Mouse (Mus musculus): Measurements from ENCODE around the gene Rnf167. TPM values are rescaled to one million over a fixed set of nuclear protein-coding genes. Genes with fewer than 3 reads are reported as not detected.

Gene Rnf167
- polyA plus RNA-seq, 1 experiment from 2014 or later: 109 TPM

DNA sequence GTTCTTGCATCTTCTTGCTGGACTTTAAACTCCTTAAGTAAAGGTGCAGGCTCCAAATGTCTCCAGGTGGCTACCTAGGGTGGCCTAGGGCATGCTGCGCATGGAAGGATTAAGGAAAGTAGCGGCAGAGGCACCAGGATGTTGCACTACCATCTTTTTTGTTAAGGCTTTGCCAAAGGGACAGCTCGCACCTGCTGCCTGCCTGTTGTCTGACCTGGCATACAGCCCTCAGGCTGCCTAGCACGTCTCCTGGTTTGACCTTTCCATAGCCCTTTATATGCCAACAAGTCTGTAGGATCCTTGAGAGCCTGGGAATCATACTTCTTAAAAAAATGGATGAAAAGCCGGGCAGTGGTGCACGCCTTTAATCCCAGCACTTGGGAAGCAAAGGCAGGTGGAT lies 4.0 kb upstream of the Rnf167 start:
- 92% methylated on average over 6 of the region's 6 CpGs for WGBS
- Histone ChIP-seq H3K36me3 (ENCODE audit: control insufficient read depth, insufficient read depth, low read length) (peaks cover 27% of the 10 kb centered on the region), H3K9me3 (ENCODE audit: control insufficient read depth, low read length) (no peaks in the 10 kb centered on the region), H3K4me1 (ENCODE audit: control insufficient read depth, insufficient read depth, low read length) (peaks cover 9% of the 10 kb centered on the region), H3K27ac (ENCODE audit: low read depth, low read length) (no peak overlapping the region), H3K4me2 (replicated peaks; ENCODE audit: low read depth, low read length) (no peak overlapping the region), H3K9ac (ENCODE audit: low read depth, low read length) (no peak overlapping the region), H3K27me3 (ENCODE audit: control insufficient read depth, insufficient read depth, low read length) (no peaks in the 10 kb centered on the region), H3K4me3 (ENCODE audit: low read length) (no peak overlapping the region)
- ATAC-seq (ENCODE audit: low FRiP score, low TSS enrichment): no peak

GRCm38 (mm10) chr11:70644564-70645103 lies 2.4 kb upstream of the Rnf167 start:
- peaks cover 43% of the 10 kb centered on the region for H3K36me3 ChIP-seq (ENCODE audit: control insufficient read depth, insufficient read depth, low read length)
- no peak overlapping the region for H3K27ac ChIP-seq (ENCODE audit: low read depth, low read length)
- no peak overlapping the region for H3K4me2 ChIP-seq (replicated peaks; ENCODE audit: low read depth, low read length)
- WGBS: 99% methylated on average over 8 of the region's 8 CpGs
- no peaks in the 10 kb centered on the region for H3K27me3 ChIP-seq (ENCODE audit: control insufficient read depth, insufficient read depth, low read length)
- no peaks in the 10 kb centered on the region for H3K9me3 ChIP-seq (ENCODE audit: control insufficient read depth, low read length)
- peaks cover 24% of the 10 kb centered on the region for H3K4me1 ChIP-seq (ENCODE audit: control insufficient read depth, insufficient read depth, low read length)
- no peak overlapping the region for H3K9ac ChIP-seq (ENCODE audit: low read depth, low read length)
- ATAC-seq (ENCODE audit: low FRiP score, low TSS enrichment): no peak
- H3K4me3 ChIP-seq (ENCODE audit: low read length): no peak overlapping the region

- Histone ChIP-seq H3K4me2 (replicated peaks; ENCODE audit: low read depth, low read length) (peak overlapping the region; percentile 87), H3K27me3 (ENCODE audit: control insufficient read depth, insufficient read depth, low read length) (no peaks in the 10 kb centered on the region), H3K9me3 (ENCODE audit: control insufficient read depth, low read length) (no peaks in the 10 kb centered on the region), H3K9ac (ENCODE audit: low read depth, low read length) (peak overlapping the region; percentile 79), H3K36me3 (ENCODE audit: control insufficient read depth, insufficient read depth, low read length) (peaks cover 53% of the 10 kb centered on the region), H3K4me1 (ENCODE audit: control insufficient read depth, insufficient read depth, low read length) (peaks cover 24% of the 10 kb centered on the region), H3K27ac (ENCODE audit: low read depth, low read length) (peak overlapping the region; percentile 86; the same call in 1 of the 2 replicates), H3K4me3 (ENCODE audit: low read length) (peak overlapping the region; percentile 78)
- no peak for ATAC-seq (ENCODE audit: low FRiP score, low TSS enrichment)
- WGBS: 87% methylated on average over 12 of the region's 12 CpGs
Observed at GRCm38 (mm10) chr11:70645461-70646258, 1.4 kb upstream of the Rnf167 start.

GRCm38 (mm10) chr11:70646259-70646555 lies 828 bp upstream of the Rnf167 start:
- Histone ChIP-seq H3K4me3 (ENCODE audit: low read length) (peak overlapping the region; percentile 78), H3K27ac (ENCODE audit: low read depth, low read length) (peak overlapping the region; percentile 86), H3K4me1 (ENCODE audit: control insufficient read depth, insufficient read depth, low read length) (peaks cover 28% of the 10 kb centered on the region), H3K27me3 (ENCODE audit: control insufficient read depth, insufficient read depth, low read length) (no peaks in the 10 kb centered on the region), H3K9me3 (ENCODE audit: control insufficient read depth, low read length) (no peaks in the 10 kb centered on the region), H3K4me2 (replicated peaks; ENCODE audit: low read depth, low read length) (peak overlapping the region; percentile 87), H3K9ac (ENCODE audit: low read depth, low read length) (peak overlapping the region; percentile 79), H3K36me3 (ENCODE audit: control insufficient read depth, insufficient read depth, low read length) (peaks cover 58% of the 10 kb centered on the region)
- peak; percentile 0; the same call in 1 of the 2 replicates for ATAC-seq (ENCODE audit: low FRiP score, low TSS enrichment)
- 26% methylated on average over 3 of the region's 3 CpGs for WGBS

GRCm38 (mm10) chr11:70647716-70648420 lies 833 bp downstream of the Rnf167 start:
- 2% methylated on average over 28 of the region's 28 CpGs for WGBS
- ATAC-seq (ENCODE audit: low FRiP score, low TSS enrichment): peak; percentile 34
- H3K4me1 ChIP-seq (ENCODE audit: control insufficient read depth, insufficient read depth, low read length): peaks cover 43% of the 10 kb centered on the region

GRCm38 (mm10) chr11:70648512-70648911 lies 1.5 kb downstream of the Rnf167 start:
- Histone ChIP-seq H3K27me3 (ENCODE audit: control insufficient read depth, insufficient read depth, low read length) (no peaks in the 10 kb centered on the region), H3K9me3 (ENCODE audit: control insufficient read depth, low read length) (no peaks in the 10 kb centered on the region), H3K9ac (ENCODE audit: low read depth, low read length) (peak overlapping the region; percentile 89; the same call in 1 of the 2 replicates), H3K4me1 (ENCODE audit: control insufficient read depth, insufficient read depth, low read length) (peaks cover 45% of the 10 kb centered on the region), H3K27ac (ENCODE audit: low read depth, low read length) (no peak overlapping the region; the same call in 1 of the 2 replicates), H3K36me3 (ENCODE audit: control insufficient read depth, insufficient read depth, low read length) (peaks cover 71% of the 10 kb centered on the region), H3K4me2 (replicated peaks; ENCODE audit: low read depth, low read length) (peak overlapping the region; percentile 96), H3K4me3 (ENCODE audit: low read length) (peak overlapping the region; percentile 78)
- no peak for ATAC-seq (ENCODE audit: low FRiP score, low TSS enrichment)
- WGBS: 76% methylated on average over 4 of the region's 4 CpGs

More at GRCm38 (mm10) chr11:70647716-70648420, 833 bp downstream of the Rnf167 start:
- Histone ChIP-seq H3K36me3 (ENCODE audit: control insufficient read depth, insufficient read depth, low read length) (peaks cover 73% of the 10 kb centered on the region), H3K27ac (ENCODE audit: low read depth, low read length) (peak overlapping the region; percentile 85), H3K4me3 (ENCODE audit: low read length) (peak overlapping the region; percentile 78), H3K9ac (ENCODE audit: low read depth, low read length) (peak overlapping the region; percentile 89), H3K9me3 (ENCODE audit: control insufficient read depth, low read length) (no peaks in the 10 kb centered on the region), H3K4me2 (replicated peaks; ENCODE audit: low read depth, low read length) (peak overlapping the region; percentile 96), H3K27me3 (ENCODE audit: control insufficient read depth, insufficient read depth, low read length) (no peaks in the 10 kb centered on the region)

GRCm38 (mm10) chr11:70649185-70649734 lies 2.2 kb downstream of the Rnf167 start:
- Histone ChIP-seq H3K4me2 (replicated peaks; ENCODE audit: low read depth, low read length) (peak overlapping the region; percentile 96), H3K9ac (ENCODE audit: low read depth, low read length) (no peak overlapping the region), H3K36me3 (ENCODE audit: control insufficient read depth, insufficient read depth, low read length) (peaks cover 64% of the 10 kb centered on the region), H3K27me3 (ENCODE audit: control insufficient read depth, insufficient read depth, low read length) (no peaks in the 10 kb centered on the region), H3K4me3 (ENCODE audit: low read length) (peak overlapping the region; percentile 6), H3K4me1 (ENCODE audit: control insufficient read depth, insufficient read depth, low read length) (peaks cover 45% of the 10 kb centered on the region), H3K27ac (ENCODE audit: low read depth, low read length) (no peak overlapping the region; the same call in 1 of the 2 replicates), H3K9me3 (ENCODE audit: control insufficient read depth, low read length) (no peaks in the 10 kb centered on the region)
- WGBS: 70% methylated on average over 8 of the region's 8 CpGs
- ATAC-seq (ENCODE audit: low FRiP score, low TSS enrichment): no peak

GRCm38 (mm10) chr11:70650322-70651175 lies 3.5 kb downstream of the Rnf167 start:
- Histone ChIP-seq H3K9ac (ENCODE audit: low read depth, low read length) (peak overlapping the region; percentile 23; the same call in 1 of the 2 replicates), H3K9me3 (ENCODE audit: control insufficient read depth, low read length) (no peaks in the 10 kb centered on the region), H3K4me3 (ENCODE audit: low read length) (peak overlapping the region; percentile 10; the same call in 1 of the 2 replicates), H3K4me1 (ENCODE audit: control insufficient read depth, insufficient read depth, low read length) (peaks cover 44% of the 10 kb centered on the region), H3K27me3 (ENCODE audit: control insufficient read depth, insufficient read depth, low read length) (no peaks in the 10 kb centered on the region), H3K36me3 (ENCODE audit: control insufficient read depth, insufficient read depth, low read length) (peaks cover 52% of the 10 kb centered on the region), H3K4me2 (replicated peaks; ENCODE audit: low read depth, low read length) (peak overlapping the region; percentile 19), H3K27ac (ENCODE audit: low read depth, low read length) (no peak overlapping the region)
- no peak for ATAC-seq (ENCODE audit: low FRiP score, low TSS enrichment)
- 75% methylated on average over 12 of the region's 12 CpGs for WGBS
